Mouse (Mus musculus) liver, postnatal 0 days (tissue): ENCODE measurements around the gene Lekr1.

ENCODE experiments used
- CTCF ChIP-seq: sonication (generic); IDR thresholded peaks from 2 replicates; pipeline ENCODE4 v1.5.1; 2016; ENCODE audit warnings: antibody characterized with exemption, low read depth
- EP300 ChIP-seq: IDR thresholded peaks from 2 replicates; pipeline ENCODE4 v1.6.1; 2016; ENCODE audit warnings: antibody characterized with exemption, low read depth, mild to moderate bottlenecking

- TF ChIP-seq CTCF (no peak), EP300 (no peak)
These were observed 101.3 kb downstream of the Lekr1 start for GRCm38 (mm10) chr3:65767202-65767862.
